Mouse (Mus musculus) macrophage (primary cell): ENCODE results near the gene Gm1673. TPM values are rescaled to one million over a fixed set of nuclear protein-coding genes. Genes with fewer than 3 reads are reported as not detected.
"Not testable (repeated sequence)": the region's sequence is repeated elsewhere in the genome, so short reads cannot be mapped to it uniquely, and the experiment has no call there.

Source experiments
- H3K27ac ChIP-seq: fragments of 350-480 bp; formaldehyde crosslinking; 2 replicates; pipeline ENCODE4 v1.9.0; 2021
- H3K36me3 ChIP-seq: fragments of 350-480 bp; formaldehyde crosslinking; 2 replicates; pipeline ENCODE4 v1.9.0; 2021; ENCODE audit errors: inconsistent target
- H3K4me3 ChIP-seq: fragments of 350-480 bp; formaldehyde crosslinking; 2 replicates; pipeline ENCODE4 v1.9.0; 2021; ENCODE audit errors: inconsistent target
- H3K79me2 ChIP-seq: fragments of 350-480 bp; formaldehyde crosslinking; 2 replicates; pipeline ENCODE4 v1.9.0; 2021; ENCODE audit errors: inconsistent target
- WGBS: methylation state at CpG from one replicate; pipeline ENCODE4 v1.1.7; 2026; ENCODE audit warnings: inconsistent platforms; ENCODE audit not compliant: missing documents; 5-methylcytosine and 5-hydroxymethylcytosine counted together
- polyA plus RNA-seq: library from polyadenylated mRNA; stranded (reverse); fragments of 250-400 nt; gene quantifications from 3 replicates; pipeline ENCODE4 v1.2.4, GENCODE M21; 2018; ENCODE audit warnings: inconsistent platforms
- total RNA-seq, 78 experiments: library from RNA; depleted of rRNA; stranded (reverse); fragments of 250-400 nt; gene quantifications; 1 replicate in 9 of 78; 2 replicates in 24 of 78; 3 replicates in 43 of 78; 4 replicates in 2 of 78; pipeline ENCODE4 v1.2.4; 2018; ENCODE audit warnings: inconsistent platforms in 56 of 78

Gene Gm1673
- total RNA-seq (2018; cell fraction: chromatin; rRNA removed): 1 to 10 TPM in 12 of 26 experiments, not detected in 14; 1.4 to 9.8 (median 4.2) TPM
- total RNA-seq (2018; cell fraction: cytosol; rRNA removed): 10 to 100 TPM in 19 of 26 experiments, 1 to 10 TPM in 7; 4.6 to 91.0 (median 29.5) TPM
- total RNA-seq (2018; cell fraction: nucleus; rRNA removed): 10 to 100 TPM in 9 of 26 experiments, 1 to 10 TPM in 14, not detected in 3; 3.4 to 27.4 (median 7.0) TPM
- 8.0 to 61.4 TPM (median 19.0 TPM) in 3 replicates for polyA plus RNA-seq

GRCm38 (mm10) chr5:33983309-33984121 lies at the start of gene Gm1673:
Gene Gm1673 (plus strand): TSS chr5:33983433.
- H3K4me3 ChIP-seq: no peak within 1 kb of the TSS; the same call in 1 of the 2 replicates
- WGBS: 1% methylated on average over 88 of the region's 88 CpGs
- no peak within 1 kb of the TSS for H3K27ac ChIP-seq
- H3K79me2 ChIP-seq: no peaks in the 10 kb centered on the region
- no peaks in the 10 kb centered on the region for H3K36me3 ChIP-seq

GRCm38 (mm10) chr5:33934081-33934480 lies 49.2 kb upstream of the Gm1673 start:
- Histone ChIP-seq H3K36me3 (peaks cover 12% of the 10 kb centered on the region; the same call in 1 of the 2 replicates), H3K79me2 (peaks cover 79% of the 10 kb centered on the region), H3K27ac (no peak overlapping the region), H3K4me3 (no peak overlapping the region)
- WGBS: 100% methylated on average over 2 of the region's 2 CpGs

- WGBS: 75% methylated on average over 6 of the region's 7 CpGs
- H3K27ac ChIP-seq: no peak overlapping the region
- H3K4me3 ChIP-seq: peak overlapping the region; percentile 62
- H3K36me3 ChIP-seq: peaks cover 7% of the 10 kb centered on the region; the same call in 1 of the 2 replicates
- H3K79me2 ChIP-seq: peaks cover 71% of the 10 kb centered on the region
These were observed 48.4 kb upstream of the Gm1673 start for GRCm38 (mm10) chr5:33934877-33935276.

- WGBS: under 1% methylated on average over 39 of the region's 39 CpGs
- Histone ChIP-seq H3K27ac (peak overlapping the region; percentile 28; the same call in 1 of the 2 replicates), H3K36me3 (peaks cover 8% of the 10 kb centered on the region; the same call in 1 of the 2 replicates), H3K79me2 (peaks cover 62% of the 10 kb centered on the region), H3K4me3 (peak overlapping the region; percentile 62)
These were observed 47.5 kb upstream of the Gm1673 start for GRCm38 (mm10) chr5:33935700-33936111.

GRCm38 (mm10) chr5:33936120-33936707 lies 47.0 kb upstream of the Gm1673 start, which contains the start of gene Nelfa:
Gene Nelfa (minus strand): TSS chr5:33936413.
- peak within 1 kb of the TSS; percentile 86 for H3K27ac ChIP-seq
- H3K4me3 ChIP-seq: peak within 1 kb of the TSS; percentile 68
- H3K79me2 ChIP-seq: peaks cover 57% of the 10 kb centered on the region
- peaks cover 8% of the 10 kb centered on the region; the same call in 1 of the 2 replicates for H3K36me3 ChIP-seq
- under 1% methylated on average over 60 of the region's 61 CpGs for WGBS

GRCm38 (mm10) chr5:33937230-33937629 lies 46.0 kb upstream of the Gm1673 start:
- H3K27ac ChIP-seq: peak overlapping the region; percentile 86
- peak overlapping the region; percentile 68 for H3K4me3 ChIP-seq
- H3K79me2 ChIP-seq: peaks cover 47% of the 10 kb centered on the region
- peaks cover 8% of the 10 kb centered on the region; the same call in 1 of the 2 replicates for H3K36me3 ChIP-seq
- 100% methylated on average over 2 of the region's 2 CpGs for WGBS

GRCm38 (mm10) chr5:33938448-33938847 lies 44.8 kb upstream of the Gm1673 start:
- H3K79me2 ChIP-seq: peaks cover 35% of the 10 kb centered on the region
- H3K4me3 ChIP-seq: no peak overlapping the region
- H3K36me3 ChIP-seq: peaks cover 8% of the 10 kb centered on the region; the same call in 1 of the 2 replicates
- 0% methylated on average over 3 of the region's 3 CpGs for WGBS
- peak overlapping the region; percentile 86 for H3K27ac ChIP-seq

- not testable (repeated sequence) for H3K4me3 ChIP-seq, H3K27ac ChIP-seq, H3K79me2 ChIP-seq, H3K36me3 ChIP-seq
- 93% methylated on average over 15 of the region's 16 CpGs for whole genome bisulfite sequencing
These were observed 36.2 kb upstream of the Gm1673 start for GRCm38 (mm10) chr5:33947035-33947434.

GRCm38 (mm10) chr5:33948314-33948713 lies 34.9 kb upstream of the Gm1673 start:
- H3K36me3 ChIP-seq: no peaks in the 10 kb centered on the region
- H3K4me3 ChIP-seq: no peak overlapping the region
- 97% methylated on average over 3 of the region's 4 CpGs for WGBS
- no peaks in the 10 kb centered on the region for H3K79me2 ChIP-seq
- H3K27ac ChIP-seq: no peak overlapping the region

- Histone ChIP-seq H3K27ac (no peak overlapping the region), H3K36me3 (no peaks in the 10 kb centered on the region), H3K79me2 (no peaks in the 10 kb centered on the region), H3K4me3 (no peak overlapping the region)
- WGBS: 89% methylated on average over 12 of the region's 17 CpGs
These were observed 29.6 kb upstream of the Gm1673 start for GRCm38 (mm10) chr5:33953471-33954185.

- Histone ChIP-seq H3K36me3 (no peaks in the 10 kb centered on the region), H3K27ac (no peak overlapping the region), H3K4me3 (no peak overlapping the region), H3K79me2 (no peaks in the 10 kb centered on the region)
- 50% methylated on average over 10 of the region's 10 CpGs for WGBS
These were observed 28.9 kb upstream of the Gm1673 start for GRCm38 (mm10) chr5:33954354-33954753.

- H3K4me3 ChIP-seq: no peak overlapping the region
- no peaks in the 10 kb centered on the region for H3K79me2 ChIP-seq
- 100% methylated on average over 4 of the region's 4 CpGs for WGBS
- no peaks in the 10 kb centered on the region for H3K36me3 ChIP-seq
- no peak overlapping the region for H3K27ac ChIP-seq
These were observed 27.4 kb upstream of the Gm1673 start for GRCm38 (mm10) chr5:33955868-33956267.

GRCm38 (mm10) chr5:33959382-33959781 lies 23.9 kb upstream of the Gm1673 start:
- Histone ChIP-seq H3K36me3 (no peaks in the 10 kb centered on the region), H3K27ac (no peak overlapping the region), H3K79me2 (no peaks in the 10 kb centered on the region), H3K4me3 (no peak overlapping the region)
- 93% methylated on average over 4 of the region's 4 CpGs for WGBS

- H3K27ac ChIP-seq: no peak overlapping the region
- no peak overlapping the region for H3K4me3 ChIP-seq
- WGBS: 95% methylated on average over 2 of the region's 2 CpGs
- no peaks in the 10 kb centered on the region for H3K36me3 ChIP-seq
- no peaks in the 10 kb centered on the region for H3K79me2 ChIP-seq
These were observed 8.5 kb upstream of the Gm1673 start for GRCm38 (mm10) chr5:33974736-33975135.
